Mouse (Mus musculus) forebrain, embryonic 12.5 days (tissue): ENCODE data around the gene Map3k9. TPM values are rescaled to one million over a fixed set of nuclear protein-coding genes. Genes with fewer than 3 reads are reported as not detected.

Source experiments
- ATAC-seq: fragments of 200-750 bp; cut with Nextera tagmentation; 2 replicates; pipeline ENCODE4 v1.8.0; 2017; ENCODE audit warnings: moderate TSS enrichment; ENCODE audit not compliant: low FRiP score
- H3K27ac ChIP-seq: fragments of 300-500 bp; sonication (generic); 2 replicates; pipeline ENCODE4 v1.5.1; 2016; ENCODE audit warnings: mild to moderate bottlenecking
- H3K27me3 ChIP-seq: fragments of 300-500 bp; sonication (generic); 2 replicates; pipeline ENCODE4 v1.6.1; 2016; ENCODE audit warnings: mild to moderate bottlenecking
- H3K36me3 ChIP-seq: fragments of 300-500 bp; sonication (generic); replicated peaks from 2 replicates; pipeline ENCODE4 v1.6.1; 2016; ENCODE audit warnings: mild to moderate bottlenecking
- H3K4me1 ChIP-seq: fragments of 300-500 bp; sonication (generic); 2 replicates; pipeline ENCODE4 v1.6.1; 2016
- H3K4me2 ChIP-seq: fragments of 300-500 bp; sonication (generic); 2 replicates; pipeline ENCODE4 v1.6.1; 2016; ENCODE audit warnings: mild to moderate bottlenecking, moderate library complexity
- H3K4me3 ChIP-seq: fragments of 300-500 bp; sonication (generic); replicated peaks from 2 replicates; pipeline ENCODE4 v1.5.1; 2016; ENCODE audit warnings: mild to moderate bottlenecking
- H3K9ac ChIP-seq: fragments of 300-500 bp; sonication (generic); 2 replicates; pipeline ENCODE4 v1.6.1; 2016; ENCODE audit warnings: mild to moderate bottlenecking
- H3K9me3 ChIP-seq: fragments of 300-500 bp; sonication (generic); 2 replicates; pipeline ENCODE4 v1.6.1; 2016
- WGBS: fragments of 180-500 bp; shearing (Covaris S2); methylation state at CpG from one replicate; pipeline ENCODE4 v1.1.7; 2016; 5-methylcytosine and 5-hydroxymethylcytosine counted together
- polyA plus RNA-seq: library from polyadenylated mRNA; unstranded; fragments of >200 nt; fragmentation: Nextera tagmentation; extraction: Ambion mirVana; gene quantifications from 2 replicates; pipeline ENCODE4 v1.2.1, GENCODE M21; 2016

The Map3k9 gene
- polyA plus RNA-seq, 1 experiment from 2014 or later: 5.7 TPM

DNA sequence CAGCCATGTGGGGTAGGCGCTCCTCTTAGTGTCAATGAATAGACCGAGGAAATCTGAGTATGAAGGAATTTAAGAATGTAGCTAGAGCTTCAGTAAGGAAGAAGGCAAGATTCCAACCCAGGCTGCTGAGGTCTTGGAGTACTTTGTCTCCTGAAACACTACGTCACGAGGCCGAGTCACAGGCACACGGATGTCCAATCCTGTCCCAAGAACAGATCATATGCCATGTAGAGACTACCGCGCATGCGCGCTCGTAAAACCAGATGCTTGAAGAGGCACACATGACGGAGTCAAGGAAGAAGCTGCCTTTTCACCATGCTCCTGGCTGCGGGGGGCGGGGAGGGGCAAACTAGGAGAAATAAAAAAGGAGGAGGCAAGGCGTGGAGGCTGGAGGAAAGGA is 90.9 kb downstream of the Map3k9 start:
- Histone ChIP-seq H3K27ac (no peak overlapping the region), H3K9me3 (no peaks in the 10 kb centered on the region), H3K27me3 (peaks cover 6% of the 10 kb centered on the region; the same call in 1 of the 2 replicates), H3K36me3 (no peaks in the 10 kb centered on the region), H3K9ac (no peak overlapping the region), H3K4me2 (no peak overlapping the region), H3K4me1 (peaks cover 27% of the 10 kb centered on the region), H3K4me3 (no peak overlapping the region)
- no peak for ATAC-seq
- 88% methylated on average over 15 of the region's 15 CpGs for WGBS

- no peaks in the 10 kb centered on the region for H3K36me3 ChIP-seq
- H3K27ac ChIP-seq: no peak overlapping the region
- WGBS: 15% methylated on average over 4 of the region's 4 CpGs
Measured at GRCm38 (mm10) chr12:81689505-81690056, 91.4 kb downstream of the Map3k9 start.

DNA sequence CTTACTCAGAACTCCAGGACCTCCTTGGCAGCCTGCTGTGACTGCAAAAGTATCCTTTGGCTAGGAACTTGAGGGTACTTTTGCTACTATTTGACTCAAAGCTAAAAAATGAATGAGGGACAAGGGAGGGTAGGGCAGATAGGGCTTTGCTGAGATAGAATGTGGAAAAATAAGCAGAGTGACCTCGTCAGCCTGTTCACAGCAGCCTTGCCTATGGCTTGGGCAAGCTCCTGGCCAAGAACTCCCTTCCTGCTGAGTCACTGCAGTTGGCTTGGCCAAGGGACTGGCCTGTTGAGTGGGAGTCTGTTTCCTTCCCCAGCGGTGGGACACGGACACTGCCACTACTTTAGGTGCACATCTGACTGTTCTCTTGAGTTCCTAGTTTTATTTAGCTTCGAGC is 92.4 kb downstream of the Map3k9 start:
- H3K27ac ChIP-seq: no peak overlapping the region
- H3K4me3 ChIP-seq: no peak overlapping the region
- H3K9me3 ChIP-seq: no peaks in the 10 kb centered on the region
- H3K4me1 ChIP-seq: peaks cover 29% of the 10 kb centered on the region
- no peaks in the 10 kb centered on the region for H3K36me3 ChIP-seq
- H3K4me2 ChIP-seq: no peak overlapping the region
- peaks cover 6% of the 10 kb centered on the region; the same call in 1 of the 2 replicates for H3K27me3 ChIP-seq
- ATAC-seq: no peak
- WGBS: 95% methylated on average over 4 of the region's 4 CpGs
- no peak overlapping the region for H3K9ac ChIP-seq

More at GRCm38 (mm10) chr12:81689505-81690056, 91.4 kb downstream of the Map3k9 start:
- Histone ChIP-seq H3K4me1 (peaks cover 29% of the 10 kb centered on the region), H3K9ac (no peak overlapping the region), H3K27me3 (peaks cover 6% of the 10 kb centered on the region; the same call in 1 of the 2 replicates), H3K9me3 (no peaks in the 10 kb centered on the region), H3K4me3 (no peak overlapping the region), H3K4me2 (no peak overlapping the region)
- ATAC-seq: no peak

DNA sequence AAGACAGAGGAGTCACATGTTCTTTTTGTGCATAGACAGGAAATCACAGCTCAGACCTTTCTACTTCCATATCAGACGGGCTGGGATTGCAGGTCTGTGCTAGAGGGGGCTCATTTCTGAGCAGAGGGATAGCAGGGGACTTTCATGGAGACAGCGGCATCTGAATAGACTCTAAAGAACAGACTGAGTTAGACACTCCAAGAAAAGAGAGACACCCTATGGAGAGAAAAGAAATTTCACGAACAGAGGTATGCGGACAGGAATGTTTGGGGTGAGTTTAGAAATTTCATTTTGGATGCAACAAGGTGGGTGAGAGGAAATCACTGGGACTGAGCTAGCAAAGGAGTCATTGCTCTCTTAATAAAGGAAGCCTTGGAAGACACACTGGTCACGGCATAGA is 93.1 kb downstream of the Map3k9 start:
- H3K9me3 ChIP-seq: no peaks in the 10 kb centered on the region
- no peak overlapping the region for H3K4me3 ChIP-seq
- no peaks in the 10 kb centered on the region for H3K36me3 ChIP-seq
- no peak overlapping the region for H3K9ac ChIP-seq
- no peak for ATAC-seq
- 80% methylated on average over 5 of the region's 5 CpGs for WGBS
- H3K27ac ChIP-seq: no peak overlapping the region
- peaks cover 11% of the 10 kb centered on the region; the same call in 1 of the 2 replicates for H3K27me3 ChIP-seq
- no peak overlapping the region for H3K4me2 ChIP-seq
- peaks cover 29% of the 10 kb centered on the region for H3K4me1 ChIP-seq

- Histone ChIP-seq H3K4me1 (peaks cover 29% of the 10 kb centered on the region), H3K9me3 (no peaks in the 10 kb centered on the region), H3K36me3 (no peaks in the 10 kb centered on the region), H3K27me3 (peaks cover 13% of the 10 kb centered on the region; the same call in 1 of the 2 replicates), H3K4me2 (peak overlapping the region; percentile 32), H3K4me3 (no peak overlapping the region), H3K27ac (peak overlapping the region; percentile 50; the same call in 1 of the 2 replicates), H3K9ac (no peak overlapping the region)
- ATAC-seq: peak; percentile 89
- WGBS: 7% methylated on average over 12 of the region's 12 CpGs
Measured at GRCm38 (mm10) chr12:81686406-81687117, 94.4 kb downstream of the Map3k9 start.

GRCm38 (mm10) chr12:81685981-81686380 is 95.0 kb downstream of the Map3k9 start:
- no peak; the same call in 1 of the 2 replicates for ATAC-seq
- Histone ChIP-seq H3K27me3 (peaks cover 13% of the 10 kb centered on the region; the same call in 1 of the 2 replicates), H3K4me3 (no peak overlapping the region), H3K4me1 (peaks cover 29% of the 10 kb centered on the region), H3K27ac (peak overlapping the region; percentile 50; the same call in 1 of the 2 replicates), H3K9ac (no peak overlapping the region), H3K4me2 (peak overlapping the region; percentile 32), H3K9me3 (no peaks in the 10 kb centered on the region), H3K36me3 (no peaks in the 10 kb centered on the region)
- 18% methylated on average over 3 of the region's 3 CpGs for WGBS

GRCm38 (mm10) chr12:81684096-81684495 is 96.9 kb downstream of the Map3k9 start:
- ATAC-seq: no peak
- H3K4me3 ChIP-seq: no peak overlapping the region
- peaks cover 25% of the 10 kb centered on the region for H3K4me1 ChIP-seq
- H3K9me3 ChIP-seq: no peaks in the 10 kb centered on the region
- 74% methylated on average over 6 of the region's 6 CpGs for WGBS
- no peaks in the 10 kb centered on the region for H3K36me3 ChIP-seq
- no peak overlapping the region for H3K9ac ChIP-seq
- H3K4me2 ChIP-seq: no peak overlapping the region
- H3K27me3 ChIP-seq: peaks cover 13% of the 10 kb centered on the region; the same call in 1 of the 2 replicates
- no peak overlapping the region for H3K27ac ChIP-seq

DNA sequence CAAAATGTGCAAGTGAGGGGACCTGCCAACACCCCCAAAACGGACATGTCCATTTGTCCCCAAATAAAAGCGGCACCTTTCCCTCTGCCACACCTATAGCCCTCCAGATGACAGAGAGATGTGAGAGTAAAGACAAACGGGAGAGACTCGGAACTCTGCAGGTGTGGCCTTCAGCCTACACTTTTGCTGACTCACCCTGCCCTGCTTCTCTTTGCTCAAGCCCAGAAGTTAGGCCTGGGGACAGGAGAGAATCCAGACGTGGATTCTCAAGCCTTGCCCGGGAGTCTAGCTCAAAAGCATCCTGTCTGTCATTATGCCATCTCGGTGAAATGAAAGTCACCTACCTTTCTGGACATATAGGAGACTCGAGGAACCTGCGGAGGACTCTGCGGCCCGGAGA is 97.6 kb downstream of the Map3k9 start:
- peaks cover 25% of the 10 kb centered on the region for H3K4me1 ChIP-seq
- H3K27me3 ChIP-seq: peaks cover 15% of the 10 kb centered on the region; the same call in 1 of the 2 replicates
- no peak overlapping the region for H3K4me3 ChIP-seq
- ATAC-seq: no peak
- H3K9me3 ChIP-seq: no peaks in the 10 kb centered on the region
- 76% methylated on average over 11 of the region's 11 CpGs for WGBS
- no peak overlapping the region for H3K9ac ChIP-seq
- no peaks in the 10 kb centered on the region for H3K36me3 ChIP-seq
- no peak overlapping the region for H3K27ac ChIP-seq
- no peak overlapping the region for H3K4me2 ChIP-seq

DNA sequence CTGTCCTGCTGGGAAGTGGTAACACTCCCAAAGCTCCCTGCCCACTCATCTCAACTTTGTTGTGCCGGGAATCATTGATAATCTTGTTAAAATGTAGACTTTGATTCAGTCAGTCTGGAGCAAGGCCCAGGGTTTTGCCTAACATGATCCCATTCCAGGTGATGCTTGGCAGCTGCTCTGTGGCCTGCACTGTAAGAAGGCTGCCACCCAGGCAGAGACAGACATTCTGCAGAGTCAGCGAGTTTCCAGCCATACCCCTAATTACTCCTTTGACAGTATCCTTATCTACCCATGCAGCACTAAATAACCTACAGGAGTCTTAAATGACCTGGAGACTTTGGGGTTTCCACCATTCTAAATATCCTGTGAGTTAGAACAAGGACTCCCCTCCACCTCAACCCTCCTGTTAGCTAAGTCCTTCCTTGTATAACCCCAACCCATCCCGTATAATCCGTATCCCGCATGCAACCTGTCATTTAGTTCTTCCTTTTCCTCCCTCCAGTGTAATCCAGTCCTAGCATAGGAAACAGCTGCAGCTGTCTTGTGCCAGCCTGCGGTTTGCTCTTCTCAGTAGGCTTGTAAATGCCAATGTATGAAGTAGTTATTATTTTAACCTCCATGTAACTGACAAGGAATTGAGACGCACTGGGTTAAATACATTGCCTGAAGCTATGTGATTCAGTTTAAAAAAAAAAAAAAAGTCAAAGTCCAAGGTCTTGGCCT is 101.0 kb downstream of the Map3k9 start:
- 76% methylated on average over 7 of the region's 7 CpGs for WGBS
- H3K4me2 ChIP-seq: no peak overlapping the region
- ATAC-seq: no peak

GRCm38 (mm10) chr12:81675557-81675956 is 105.4 kb downstream of the Map3k9 start:
- 0 out of 2 replicates have a peak, but pooled peaks cover 4% of the 10 kb centered on the region for H3K27me3 ChIP-seq
- H3K9ac ChIP-seq: no peak overlapping the region
- H3K9me3 ChIP-seq: no peaks in the 10 kb centered on the region
- WGBS: 11% methylated on average over 2 of the region's 2 CpGs
- peaks cover 6% of the 10 kb centered on the region; the same call in 1 of the 2 replicates for H3K4me1 ChIP-seq
- no peaks in the 10 kb centered on the region for H3K36me3 ChIP-seq
- no peak overlapping the region for H3K4me2 ChIP-seq
- H3K27ac ChIP-seq: no peak overlapping the region
- ATAC-seq: no peak
- no peak overlapping the region for H3K4me3 ChIP-seq

More for the DNA sequence above, 101.0 kb downstream of the Map3k9 start:
- H3K27me3 ChIP-seq: 0 out of 2 replicates have a peak, but pooled peaks cover 11% of the 10 kb centered on the region
- no peak overlapping the region for H3K9ac ChIP-seq
- no peak overlapping the region for H3K27ac ChIP-seq
- H3K4me1 ChIP-seq: peaks cover 6% of the 10 kb centered on the region; the same call in 1 of the 2 replicates
- no peaks in the 10 kb centered on the region for H3K9me3 ChIP-seq
- H3K36me3 ChIP-seq: no peaks in the 10 kb centered on the region
- H3K4me3 ChIP-seq: no peak overlapping the region
